9 mouse cellular contexts compared by ENCODE assay signal in the genomic region with DNA sequence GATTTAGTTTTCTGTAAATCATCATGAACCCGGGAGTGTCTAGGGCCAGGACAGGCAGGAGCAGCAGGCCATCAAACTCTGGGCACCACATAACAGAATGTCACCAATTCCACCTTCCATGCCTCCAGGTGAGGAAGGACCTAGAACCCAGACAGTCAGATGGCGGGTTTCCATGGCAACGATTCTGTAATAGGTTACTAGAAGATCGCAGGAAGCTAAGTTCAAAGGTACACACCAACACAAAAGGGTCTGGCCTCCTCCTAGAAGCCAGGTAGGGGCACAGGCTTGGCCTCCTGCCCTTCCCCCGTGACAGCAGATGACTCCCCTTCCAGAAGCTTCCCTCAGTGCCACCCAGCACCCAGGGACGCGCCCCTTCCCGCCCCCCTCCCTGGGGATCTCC. TPM values are rescaled to one million over a fixed set of nuclear protein-coding genes. Genes with fewer than 3 reads are reported as not detected.
A peak's percentile ranks its signal among the peaks of the same experiment; 100 is the strongest.
DNase-seq lines count a peak whose midpoint lies in the region; ATAC-seq lines count a peak whose summit lies in the region.
"Had no signal": no experiment of that assay in that cellular context is flagged by ENCODE, and none has a peak within 500 bp of the region (broad histone marks: within the 10 kb centered on the region; RNA-seq: fewer than 3 reads in every experiment).

No protein-coding gene starts in this region.

- no peaks in the 10 kb centered on the region for H3K27me3 ChIP-seq in forebrain, embryonic 13.5 days
- H3K27me3 ChIP-seq in hindbrain, embryonic 13.5 days = no peaks in the 10 kb centered on the region; the same call in 1 of the 2 replicates
- no peaks in the 10 kb centered on the region for H3K27me3 ChIP-seq in lung, embryonic 16.5 days (ENCODE audit: control insufficient read depth, insufficient read depth, low read depth, low read length)

- peak overlapping the region; percentile 91 for H3K4me2 ChIP-seq in forebrain, embryonic 13.5 days
- H3K4me2 ChIP-seq in hindbrain, embryonic 13.5 days = peak overlapping the region; percentile 89
- peak overlapping the region; percentile 79 for H3K4me2 ChIP-seq in lung, embryonic 16.5 days (ENCODE audit: low read depth, low read length)

- H3K9ac ChIP-seq in forebrain, embryonic 13.5 days = peak overlapping the region; percentile 83
- peak overlapping the region; percentile 91 for H3K9ac ChIP-seq in hindbrain, embryonic 13.5 days
- peak overlapping the region; percentile 83 for H3K9ac ChIP-seq in lung, embryonic 16.5 days (ENCODE audit: low read length)

- no peak for ATAC-seq in forebrain, embryonic 13.5 days
- ATAC-seq in hindbrain, embryonic 13.5 days (ENCODE audit: low FRiP score) = no peak
- ATAC-seq in lung, embryonic 16.5 days (ENCODE audit: low read depth) = no peak
- ATAC-seq in megakaryocyte-erythroid progenitor cell, adult 5-6 weeks (replicated peaks; ENCODE audit: low FRiP score, low TSS enrichment, poor library complexity, severe bottlenecking) = no peak

- peaks cover 5% of the 10 kb centered on the region; the same call in 1 of the 2 replicates for H3K4me1 ChIP-seq in brown adipose tissue, adult 24 weeks (ENCODE audit: control insufficient read depth, insufficient read depth, insufficient read length, low read length)
- H3K4me1 ChIP-seq in forebrain, embryonic 13.5 days = peaks cover 40% of the 10 kb centered on the region
- peaks cover 43% of the 10 kb centered on the region for H3K4me1 ChIP-seq in hindbrain, embryonic 13.5 days (replicated peaks)
- H3K4me1 ChIP-seq in lung, embryonic 16.5 days (replicated peaks; ENCODE audit: control insufficient read depth, insufficient read depth, low read length) = peaks cover 13% of the 10 kb centered on the region

- 21% methylated on average over 7 of the region's 8 CpGs for WGBS in forebrain, embryonic 13.5 days
- WGBS in hindbrain, embryonic 13.5 days = 21% methylated on average over 8 of the region's 8 CpGs
- 13% methylated on average over 8 of the region's 8 CpGs for WGBS in lung, embryonic 16.5 days

- no peaks in the 10 kb centered on the region for H3K9me3 ChIP-seq in forebrain, embryonic 13.5 days (replicated peaks)
- H3K9me3 ChIP-seq in hindbrain, embryonic 13.5 days = no peaks in the 10 kb centered on the region
- H3K9me3 ChIP-seq in lung, embryonic 16.5 days (ENCODE audit: control insufficient read depth, low read length) = no peaks in the 10 kb centered on the region

- peak; percentile 62 for DNase-seq in CD4-positive, CD25-positive, alpha-beta regulatory T cell, adult 2 months (ENCODE audit: low read depth, low spot score)
- peak; percentile 21 to 33 for DNase-seq in layer of hippocampus, postnatal 36 days
- peak; percentile 24 for DNase-seq in right cerebral cortex, adult 18-20 months

- peak overlapping the region; percentile 61 for H3K27ac ChIP-seq in brown adipose tissue, adult 24 weeks (replicated peaks; ENCODE audit: low read depth, low read length)
- H3K27ac ChIP-seq in forebrain, embryonic 13.5 days = peak overlapping the region; percentile 74
- peak overlapping the region; percentile 86 for H3K27ac ChIP-seq in hindbrain, embryonic 13.5 days
- H3K27ac ChIP-seq in lung, embryonic 16.5 days (ENCODE audit: low read length) = peak overlapping the region; percentile 80

- peak overlapping the region; percentile 74 for H3K4me3 ChIP-seq in brown adipose tissue, adult 24 weeks (ENCODE audit: insufficient read depth, low read depth, low read length)
- peak overlapping the region; percentile 72 for H3K4me3 ChIP-seq in forebrain, embryonic 13.5 days
- peak overlapping the region; percentile 90 for H3K4me3 ChIP-seq in hindbrain, embryonic 13.5 days
- peak overlapping the region; percentile 73 for H3K4me3 ChIP-seq in lung, embryonic 16.5 days (ENCODE audit: low read length)
- H3K4me3 ChIP-seq: myocyte had no signal

- H3K36me3 ChIP-seq in forebrain, embryonic 13.5 days (ENCODE audit: poor library complexity, severe bottlenecking) = 0 out of 2 replicates have a peak, but pooled peaks cover under 1% of the 10 kb centered on the region
- peaks cover 11% of the 10 kb centered on the region for H3K36me3 ChIP-seq in hindbrain, embryonic 13.5 days
- peaks cover 6% of the 10 kb centered on the region; the same call in 1 of the 2 replicates for H3K36me3 ChIP-seq in lung, embryonic 16.5 days (ENCODE audit: control insufficient read depth, insufficient read depth, low read length)

RNA-seq across cellular contexts. Expression of a gene that starts 0.7 kb away (rescaled TPM):
- polyA plus RNA-seq in brown adipose tissue, adult 24 weeks (2012; ENCODE audit: insufficient read depth, insufficient read length, missing spikeins) = 6.5 and 10.9 TPM in 2 replicates
- polyA plus RNA-seq in forebrain, embryonic 13.5 days (2015; fragmentation: Nextera tagmentation; extraction: Ambion mirVana) = 19.9 and 20.1 TPM in 2 replicates
- 25.2 and 26.3 TPM in 2 replicates for polyA plus RNA-seq in hindbrain, embryonic 13.5 days (2015; fragmentation: Nextera tagmentation; extraction: Ambion mirVana)
- total RNA-seq in layer of hippocampus, postnatal 36 days (2021) = 10 to 100 TPM; 13.6 to 14.6 TPM
- polyA plus RNA-seq in lung, embryonic 16.5 days (2015; fragmentation: Nextera tagmentation; extraction: Ambion mirVana) = 17.7 and 18.2 TPM in 2 replicates
- 3.5 and 8.3 TPM in 2 replicates for total RNA-seq in megakaryocyte-erythroid progenitor cell, adult 5-6 weeks (2014; fragmentation: Nextera tagmentation)
- total RNA-seq in megakaryocyte-erythroid progenitor cell, adult 5-6 weeks (2017) = 9.6 and 12.8 TPM in 2 replicates
